Mouse (Mus musculus): Measurements from ENCODE around the gene Frmd4b.

- TF ChIP-seq CTCF (IDR thresholded peaks at IDR 0.05) (no peak), POLR2A (IDR thresholded peaks at IDR 0.05; ENCODE audit: insufficient read depth, low read depth, low read length) (no peak)
Measured at GRCm38 (mm10) chr6:97500246-97500645, 117.1 kb downstream of the Frmd4b start.
